Mouse (Mus musculus) MEL (cell line): ENCODE data around the gene Olfr1065. TPM values are rescaled to one million over a fixed set of nuclear protein-coding genes. Genes with fewer than 3 reads are reported as not detected.

ENCODE experiments used
- DNase-seq: peaks from one replicate; pipeline ENCODE4 v3.0.0; 2011; ENCODE audit warnings: low read depth, low spot score
- H3K27ac ChIP-seq: 2 replicates; pipeline ENCODE4 v1.5.1; 2012; ENCODE audit warnings: low read depth, mild to moderate bottlenecking, control low read depth, low read length, moderate library complexity; ENCODE audit not compliant: control insufficient read depth
- H3K27me3 ChIP-seq, 2 experiments: fragments of 150-350 bp in 1 of 2; sonication (generic) in 1 of 2; 2 replicates each; pipeline ENCODE4 v1.6.1; 2012; ENCODE audit warnings: low read length in 2 of 2, mild to moderate bottlenecking in 2 of 2, improper control_type of control experiment in 1 of 2, moderate library complexity in 1 of 2; ENCODE audit not compliant: insufficient read depth in 2 of 2, control insufficient read depth in 1 of 2
- H3K36me3 ChIP-seq, 2 experiments: 2 replicates each; pipeline ENCODE4 v1.6.1; 2012 to 2014; ENCODE audit warnings: low read length in 2 of 2, improper control_type of control experiment in 1 of 2, inconsistent platforms in 1 of 2, mild to moderate bottlenecking in 1 of 2; ENCODE audit not compliant: insufficient read depth in 2 of 2, control insufficient read depth in 1 of 2
- H3K4me1 ChIP-seq, 2 experiments: fragments of 150-350 bp in 1 of 2; sonication (generic) in 1 of 2; 2 replicates each; pipeline ENCODE4 v1.6.1; 2012; ENCODE audit warnings: low read length in 2 of 2, improper control_type of control experiment in 1 of 2, mild to moderate bottlenecking in 1 of 2; ENCODE audit not compliant: insufficient read depth in 2 of 2, control insufficient read depth in 1 of 2
- H3K4me3 ChIP-seq, 2 experiments: fragments of 150-350 bp in 1 of 2; sonication (generic) in 1 of 2; 2 replicates each; pipeline ENCODE4 v1.5.1; 2012; ENCODE audit warnings: low read depth in 2 of 2, low read length in 2 of 2, mild to moderate bottlenecking in 2 of 2, moderate library complexity in 2 of 2, control low read depth in 1 of 2, improper control_type of control experiment in 1 of 2; ENCODE audit not compliant: control insufficient read depth in 1 of 2, insufficient read depth in 1 of 2
- H3K79me2 ChIP-seq: 2 replicates; pipeline ENCODE4 v1.6.1; 2012; ENCODE audit warnings: mild to moderate bottlenecking, low read length, moderate library complexity; ENCODE audit not compliant: control insufficient read depth, poor library complexity, insufficient read depth
- H3K9ac ChIP-seq: 2 replicates; pipeline ENCODE4 v1.6.1; 2012; ENCODE audit warnings: low read depth, mild to moderate bottlenecking, control low read depth, low read length, moderate library complexity; ENCODE audit not compliant: control insufficient read depth, poor library complexity, severe bottlenecking
- H3K9me3 ChIP-seq: fragments of 150-350 bp; sonication (generic); replicated peaks from 2 replicates; pipeline ENCODE4 v1.6.1; 2012; ENCODE audit warnings: mild to moderate bottlenecking, low read length, improper control_type of control experiment, moderate library complexity; ENCODE audit not compliant: insufficient read depth
- BHLHE40 ChIP-seq: IDR thresholded peaks from 2 replicates; pipeline ENCODE4 v1.6.1; 2012; ENCODE audit warnings: low read depth, mild to moderate bottlenecking, inconsistent platforms, low read length, improper control_type of control experiment, borderline replicate concordance
- CHD2 ChIP-seq: IDR thresholded peaks from 2 replicates; pipeline ENCODE4 v1.6.1; 2011; ENCODE audit warnings: low read length, improper control_type of control experiment
- ELF1 ChIP-seq: IDR thresholded peaks from 2 replicates; pipeline ENCODE4 v1.6.1; 2014; ENCODE audit warnings: low read depth, mild to moderate bottlenecking, inconsistent platforms, low read length, improper control_type of control experiment, moderate library complexity
- GABPA ChIP-seq: IDR thresholded peaks from 2 replicates; pipeline ENCODE4 v1.6.1; 2012; ENCODE audit warnings: low read depth, mild to moderate bottlenecking, inconsistent platforms, low read length, improper control_type of control experiment, moderate library complexity
- GATA1 ChIP-seq: IDR thresholded peaks from 2 replicates; pipeline ENCODE4 v1.6.1; 2011; ENCODE audit warnings: low read depth, low read length, improper control_type of control experiment
- JUND ChIP-seq: IDR thresholded peaks from 2 replicates; pipeline ENCODE4 v1.6.1; 2011; ENCODE audit warnings: low read depth, mild to moderate bottlenecking, improper control_type of control experiment, low read length
- MAZ ChIP-seq: IDR thresholded peaks from 2 replicates; pipeline ENCODE4 v1.6.1; 2012; ENCODE audit warnings: low read depth, mild to moderate bottlenecking, inconsistent platforms, low read length, improper control_type of control experiment
- MXI1 ChIP-seq: IDR thresholded peaks from 2 replicates; pipeline ENCODE4 v1.6.1; 2011; ENCODE audit warnings: mild to moderate bottlenecking, low read depth, low read length, improper control_type of control experiment
- NELFE ChIP-seq: IDR thresholded peaks from 2 replicates; pipeline ENCODE4 v1.6.1; 2011; ENCODE audit warnings: low read depth, low read length, improper control_type of control experiment
- NRF1 ChIP-seq: IDR thresholded peaks from 2 replicates; pipeline ENCODE4 v1.6.1; 2014; ENCODE audit warnings: low read depth, mild to moderate bottlenecking, inconsistent platforms, low read length, improper control_type of control experiment, moderate library complexity; ENCODE audit not compliant: poor library complexity, insufficient read depth, severe bottlenecking
- POLR2AphosphoS2 ChIP-seq: IDR thresholded peaks from 2 replicates; pipeline ENCODE4 v1.6.1; 2011; ENCODE audit warnings: low read length, improper control_type of control experiment
- SIN3A ChIP-seq: IDR thresholded peaks from 2 replicates; pipeline ENCODE4 v1.6.1; 2012; ENCODE audit warnings: low read length, improper control_type of control experiment, inconsistent platforms
- SMC3 ChIP-seq: IDR thresholded peaks from 2 replicates; pipeline ENCODE4 v1.6.1; 2011; ENCODE audit warnings: low read depth, low read length, improper control_type of control experiment
- TAL1 ChIP-seq: IDR thresholded peaks from 2 replicates; pipeline ENCODE4 v1.6.1; 2012; ENCODE audit warnings: mild to moderate bottlenecking, inconsistent platforms, low read length, moderate library complexity, mixed read lengths
- TCF12 ChIP-seq: IDR thresholded peaks from 2 replicates; pipeline ENCODE4 v1.6.1; 2014; ENCODE audit warnings: low read depth, mild to moderate bottlenecking, inconsistent platforms, low read length, improper control_type of control experiment, moderate library complexity
- UBTF ChIP-seq: IDR thresholded peaks from 2 replicates; pipeline ENCODE4 v1.6.1; 2012; ENCODE audit warnings: low read depth, mild to moderate bottlenecking, inconsistent platforms, low read length, improper control_type of control experiment, moderate library complexity, borderline replicate concordance; ENCODE audit not compliant: insufficient read depth
- USF1 ChIP-seq: IDR thresholded peaks from 2 replicates; pipeline ENCODE4 v1.6.1; 2014; ENCODE audit warnings: low read depth, mild to moderate bottlenecking, inconsistent platforms, low read length, improper control_type of control experiment, moderate library complexity
- USF2 ChIP-seq, 2 experiments: IDR thresholded peaks; 2 replicates each; pipeline ENCODE4 v1.6.1; 2011 to 2012; ENCODE audit warnings: improper control_type of control experiment in 2 of 2, low read length in 2 of 2, borderline replicate concordance in 1 of 2, inconsistent platforms in 1 of 2, low read depth in 1 of 2, mild to moderate bottlenecking in 1 of 2; ENCODE audit not compliant: insufficient read depth in 1 of 2
- ZC3H11A ChIP-seq: IDR thresholded peaks from 2 replicates; pipeline ENCODE4 v1.6.1; 2012; ENCODE audit warnings: low read depth, mild to moderate bottlenecking, inconsistent platforms, low read length, improper control_type of control experiment
- ZMIZ1 ChIP-seq: IDR thresholded peaks from 2 replicates; pipeline ENCODE4 v1.6.1; 2012; ENCODE audit warnings: low read depth, mild to moderate bottlenecking, inconsistent platforms, low read length, improper control_type of control experiment, moderate library complexity
- polyA plus RNA-seq, 2 experiments: library from polyadenylated mRNA; stranded (reverse) in 1 of 2; unstranded in 1 of 2; fragments of >175 nt in 1 of 2; fragments of >200 nt in 1 of 2; gene quantifications; 2 replicates each; pipeline versions ENCODE4 v1.2.1 to v1.2.4; 2012; ENCODE audit warnings: low replicate concordance in 2 of 2, low read depth in 1 of 2; ENCODE audit not compliant: insufficient read length in 2 of 2, insufficient read depth in 1 of 2, missing spikeins in 1 of 2
- total RNA-seq: library from RNA; depleted of rRNA; stranded (reverse); fragments of 300-350 nt; gene quantifications from 2 replicates; pipeline ENCODE4 v1.2.3, GENCODE M21; 2012; rRNA removed

Olfr1065 gene
- total and polyA plus RNA-seq, 3 experiments = not detected

- no peak within 1 kb of the TSS for H3K4me3 ChIP-seq
- TF ChIP-seq GABPA = no peak
- TF ChIP-seq USF2 (IDR thresholded peaks at IDR 0.05; ENCODE audit: borderline replicate concordance in 1 of 2, insufficient read depth in 1 of 2, low read depth in 1 of 2, low read length in 2 of 2) = no peak
- no peak for TF ChIP-seq NELFE
- TF ChIP-seq MXI1 = no peak
- TF ChIP-seq ELF1 = no peak
- no peak for TF ChIP-seq NRF1
- no peak for TF ChIP-seq ZC3H11A
- no peak for TF ChIP-seq MAZ
- TF ChIP-seq POLR2AphosphoS2 = no peak
- no peak for TF ChIP-seq SMC3
- TF ChIP-seq UBTF = no peak
- TF ChIP-seq BHLHE40 = no peak
- no peak for TF ChIP-seq USF1
- no peak for TF ChIP-seq ZMIZ1
- TF ChIP-seq SIN3A = no peak
- no peak for TF ChIP-seq CHD2
- no peak for TF ChIP-seq GATA1
- no peaks in the 10 kb centered on the region for H3K9me3 ChIP-seq
- no peak within 1 kb of the TSS for H3K9ac ChIP-seq
- H3K4me1 ChIP-seq = no peaks in the 10 kb centered on the region
- H3K36me3 ChIP-seq = no peaks in the 10 kb centered on the region
- H3K27me3 ChIP-seq = no peaks in the 10 kb centered on the region
- DNase-seq = no peak
- H3K27ac ChIP-seq = no peak within 1 kb of the TSS
- no peaks in the 10 kb centered on the region for H3K79me2 ChIP-seq
These were observed 36.4 kb downstream of the Olfr1065 start, which contains the start of gene Olfr1061 for GRCm38 (mm10) chr2:86413950-86414349. TSS of gene Olfr1061 (minus strand) at chr2:86414050.

DNA sequence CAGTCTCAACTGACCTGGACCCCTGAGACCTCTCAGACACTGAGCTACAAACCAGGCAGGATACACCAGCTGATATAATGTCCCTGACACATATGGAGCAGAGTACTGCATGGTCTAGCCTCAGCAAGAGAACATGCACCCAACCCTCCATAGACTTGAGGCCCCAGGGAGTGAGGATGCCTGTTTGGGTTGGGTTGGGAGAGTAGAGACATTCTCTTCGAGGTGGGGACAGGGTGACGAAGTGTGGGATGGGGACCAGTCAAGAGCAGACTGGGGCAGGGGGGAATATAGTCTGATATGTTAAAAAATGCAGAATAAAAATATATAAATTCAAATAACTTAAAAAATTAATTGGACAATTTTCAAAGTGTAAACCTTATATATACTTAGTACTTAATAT, 55.3 kb downstream of the Olfr1065 start:
- no peak overlapping the region for H3K27ac ChIP-seq
- H3K79me2 ChIP-seq = no peaks in the 10 kb centered on the region
- H3K4me1 ChIP-seq = no peaks in the 10 kb centered on the region
- no peak overlapping the region for H3K9ac ChIP-seq
- no peak overlapping the region for H3K4me3 ChIP-seq
- no peaks in the 10 kb centered on the region for H3K27me3 ChIP-seq
- DNase-seq = no peak
- TF ChIP-seq JUND (no peak), TAL1 (no peak), NELFE (no peak), ZMIZ1 (no peak), GATA1 (no peak), BHLHE40 (no peak), ZC3H11A (no peak), TCF12 (no peak), SMC3 (no peak)
- H3K36me3 ChIP-seq = no peaks in the 10 kb centered on the region
- no peaks in the 10 kb centered on the region for H3K9me3 ChIP-seq

Other genes with a start within 250 kb of the Olfr1065 start
- gene Olfr1045, start 247.6 kb downstream of the Olfr1065 start, total RNA-seq = not detected in 2 replicates
- gene Olfr1045, start 247.6 kb downstream of the Olfr1065 start, polyA plus RNA-seq = not detected
- gene Olfr1046, start 231.3 kb downstream of the Olfr1065 start, total RNA-seq = not detected in 2 replicates
- not detected for gene Olfr1046, start 231.3 kb downstream of the Olfr1065 start, polyA plus RNA-seq
- not detected in 2 replicates for gene Olfr1047, start 219.2 kb downstream of the Olfr1065 start, total RNA-seq
- not detected for gene Olfr1047, start 219.2 kb downstream of the Olfr1065 start, polyA plus RNA-seq
- gene Olfr1048, start 210.3 kb downstream of the Olfr1065 start, total RNA-seq = not detected in 2 replicates
- gene Olfr1048, start 210.3 kb downstream of the Olfr1065 start, polyA plus RNA-seq = not detected
- gene Olfr1049, start 192.3 kb downstream of the Olfr1065 start, total RNA-seq = not detected in 2 replicates
- gene Olfr1049, start 192.3 kb downstream of the Olfr1065 start, polyA plus RNA-seq = not detected
- gene Olfr1051, start 171.5 kb downstream of the Olfr1065 start, total RNA-seq = not detected in 2 replicates
- not detected for gene Olfr1051, start 171.5 kb downstream of the Olfr1065 start, polyA plus RNA-seq
- not detected in 2 replicates for gene Olfr1052, start 158.1 kb downstream of the Olfr1065 start, total RNA-seq
- not detected for gene Olfr1052, start 158.1 kb downstream of the Olfr1065 start, polyA plus RNA-seq
- gene Olfr1053, start 135.3 kb downstream of the Olfr1065 start, total RNA-seq = not detected in 2 replicates
- gene Olfr1053, start 135.3 kb downstream of the Olfr1065 start, polyA plus RNA-seq = not detected
- gene Olfr1054, start 115.2 kb downstream of the Olfr1065 start, total RNA-seq = not detected in 2 replicates
- gene Olfr1054, start 115.2 kb downstream of the Olfr1065 start, polyA plus RNA-seq = not detected
- 0.29 and 0.65 TPM in 2 replicates for gene Olfr1055, start 100.3 kb downstream of the Olfr1065 start, total RNA-seq
- gene Olfr1055, start 100.3 kb downstream of the Olfr1065 start, polyA plus RNA-seq = not detected
- not detected in 2 replicates for gene Olfr1056, start 88.1 kb downstream of the Olfr1065 start, total RNA-seq
- gene Olfr1056, start 88.1 kb downstream of the Olfr1065 start, polyA plus RNA-seq = not detected
- not detected in 2 replicates for gene Olfr1057, start 72.2 kb downstream of the Olfr1065 start, total RNA-seq
- gene Olfr1057, start 72.2 kb downstream of the Olfr1065 start, polyA plus RNA-seq = not detected
- gene Olfr1058, start 62.0 kb downstream of the Olfr1065 start, total RNA-seq = not detected in 2 replicates
- not detected for gene Olfr1058, start 62.0 kb downstream of the Olfr1065 start, polyA plus RNA-seq
- not detected in 2 replicates for gene Olfr1061, start 36.5 kb downstream of the Olfr1065 start, total RNA-seq
- not detected for gene Olfr1061, start 36.5 kb downstream of the Olfr1065 start, polyA plus RNA-seq
- not detected in 2 replicates for gene Olfr1062, start 23.8 kb downstream of the Olfr1065 start, total RNA-seq
- gene Olfr1062, start 23.8 kb downstream of the Olfr1065 start, polyA plus RNA-seq = not detected
- not detected in 2 replicates for gene Olfr1066, start 5.7 kb upstream of the Olfr1065 start, total RNA-seq
- not detected for gene Olfr1066, start 5.7 kb upstream of the Olfr1065 start, polyA plus RNA-seq
- not detected in 2 replicates for gene Olfr228, start 36.8 kb upstream of the Olfr1065 start, total RNA-seq
- not detected for gene Olfr228, start 36.8 kb upstream of the Olfr1065 start, polyA plus RNA-seq
- gene Olfr1076, start 57.9 kb upstream of the Olfr1065 start, total RNA-seq = not detected in 2 replicates
- not detected for gene Olfr1076, start 57.9 kb upstream of the Olfr1065 start, polyA plus RNA-seq
- gene Olfr1079, start 91.9 kb upstream of the Olfr1065 start, total RNA-seq = not detected in 2 replicates
- gene Olfr1079, start 91.9 kb upstream of the Olfr1065 start, polyA plus RNA-seq = not detected
- not detected in 2 replicates for gene Olfr1080, start 107.6 kb upstream of the Olfr1065 start, total RNA-seq
- gene Olfr1080, start 107.6 kb upstream of the Olfr1065 start, polyA plus RNA-seq = not detected
- not detected in 2 replicates for gene Olfr1082, start 148.4 kb upstream of the Olfr1065 start, total RNA-seq
- gene Olfr1082, start 148.4 kb upstream of the Olfr1065 start, polyA plus RNA-seq = not detected
- not detected in 2 replicates for gene Olfr1084, start 189.1 kb upstream of the Olfr1065 start, total RNA-seq
- not detected for gene Olfr1084, start 189.1 kb upstream of the Olfr1065 start, polyA plus RNA-seq
- not detected in 2 replicates for gene Olfr1085, start 211.4 kb upstream of the Olfr1065 start, total RNA-seq
- not detected for gene Olfr1085, start 211.4 kb upstream of the Olfr1065 start, polyA plus RNA-seq
- gene Olfr1086, start 229.5 kb upstream of the Olfr1065 start, total RNA-seq = not detected in 2 replicates
- gene Olfr1086, start 229.5 kb upstream of the Olfr1065 start, polyA plus RNA-seq = not detected
- gene Olfr1087, start 247.8 kb upstream of the Olfr1065 start, total RNA-seq = not detected in 2 replicates
- gene Olfr1087, start 247.8 kb upstream of the Olfr1065 start, polyA plus RNA-seq = not detected